Mouse (Mus musculus): ENCODE results near the gene Adipor2. TPM values are rescaled to one million over a fixed set of nuclear protein-coding genes. Genes with fewer than 3 reads are reported as not detected.
"Not testable (repeated sequence)": the region's sequence is repeated elsewhere in the genome, so short reads cannot be mapped to it uniquely, and the experiment has no call there.

Adipor2 gene
- total RNA-seq (2021): 10 to 100 TPM; 71.4 to 86.5 TPM
- long read RNA-seq, experiment 1, partial matches to known transcripts: 4 of 43 reads
- long read RNA-seq, experiment 1, other reads (novel, unspliced or antisense): 35 of 43 reads
- long read RNA-seq, experiment 2, partial matches to known transcripts: 2 of 25 reads
- long read RNA-seq, experiment 2, other reads (novel, unspliced or antisense): 22 of 25 reads

GRCm38 (mm10) chr6:119417354-119417753, at the start of gene Adipor2:
Gene Adipor2, minus strand, starts transcription at chr6:119417704.
- DNase-seq: peak; percentile 81 to 90

GRCm38 (mm10) chr6:119466161-119466560, 48.7 kb upstream of the Adipor2 start:
- DNase-seq: no peak

GRCm38 (mm10) chr6:119460391-119460790, 42.9 kb upstream of the Adipor2 start:
- DNase-seq: no peak

GRCm38 (mm10) chr6:119459041-119459440, 41.5 kb upstream of the Adipor2 start:
- no peak for DNase-seq

- DNase-seq: no peak
Observed at GRCm38 (mm10) chr6:119458166-119458565, 40.7 kb upstream of the Adipor2 start.

GRCm38 (mm10) chr6:119451981-119452499, 34.5 kb upstream of the Adipor2 start:
- DNase-seq: peak; percentile 46 to 65

GRCm38 (mm10) chr6:119450965-119451943, 33.8 kb upstream of the Adipor2 start:
- DNase-seq: no peak

- DNase-seq: peak; percentile 58 to 78
Observed at GRCm38 (mm10) chr6:119449060-119449499, 31.6 kb upstream of the Adipor2 start.

- DNase-seq: peak in 1 of 2 experiments; percentile 48
Observed at GRCm38 (mm10) chr6:119448321-119449059, 31.0 kb upstream of the Adipor2 start.

- DNase-seq: peak; percentile 54 to 57
Observed at GRCm38 (mm10) chr6:119445671-119446607, 28.4 kb upstream of the Adipor2 start.

GRCm38 (mm10) chr6:119443742-119444645, 26.5 kb upstream of the Adipor2 start:
- DNase-seq: peak; percentile 80 to 89

- not testable (repeated sequence) for DNase-seq
Observed at GRCm38 (mm10) chr6:119442729-119443128, 25.2 kb upstream of the Adipor2 start.

GRCm38 (mm10) chr6:119437894-119438761, 20.6 kb upstream of the Adipor2 start:
- DNase-seq: no peak

- DNase-seq: no peak
Observed at GRCm38 (mm10) chr6:119434394-119434793, 16.9 kb upstream of the Adipor2 start.

- DNase-seq: no peak
Observed at GRCm38 (mm10) chr6:119431751-119432324, 14.3 kb upstream of the Adipor2 start.

- peak; percentile 73 to 88 for DNase-seq
Observed at GRCm38 (mm10) chr6:119430508-119430907, 13.0 kb upstream of the Adipor2 start.

- no peak for DNase-seq
Observed at GRCm38 (mm10) chr6:119429311-119429710, 11.8 kb upstream of the Adipor2 start.

GRCm38 (mm10) chr6:119428611-119429010, 11.1 kb upstream of the Adipor2 start:
- peak in 1 of 2 experiments; percentile 49 for DNase-seq

All from heart, adult 18-20 months (tissue).